In genomic region chr13:114095440-114095839, GRCm38 (mm10) we compare ENCODE assay signal across 16 mouse cellular contexts.
"Had no signal": no experiment of that assay in that cellular context is flagged by ENCODE, and none has a peak within 500 bp of the region (broad histone marks: within the 10 kb centered on the region; RNA-seq: fewer than 3 reads in every experiment).

No protein-coding gene starts in this region.

- H3K4me1 ChIP-seq: lung, embryonic 15.5 days; megakaryocyte, embryonic 14.5 days; midbrain, embryonic 13.5 days; midbrain, embryonic 15.5 days; neural tube, embryonic 12.5 days; stomach, embryonic 15.5 days had no signal

- H3K9ac ChIP-seq: lung, embryonic 15.5 days; midbrain, embryonic 13.5 days; midbrain, embryonic 15.5 days; neural tube, embryonic 12.5 days; stomach, embryonic 15.5 days had no signal

- H3K27ac ChIP-seq: lung, embryonic 15.5 days; macrophage; midbrain, embryonic 13.5 days; midbrain, embryonic 15.5 days; neural tube, embryonic 12.5 days; stomach, embryonic 15.5 days; stomach, postnatal 0 days had no signal

- DNase-seq: lung, adult 2 months; lung, postnatal 14 days; lung, postnatal 36 days; right cerebral cortex, postnatal 14 days; thymus, adult 2 months; thymus, postnatal 25 days; thymus, postnatal 4 days had no signal

- H3K36me3 ChIP-seq: lung, embryonic 15.5 days; midbrain, embryonic 13.5 days; midbrain, embryonic 15.5 days; neural tube, embryonic 12.5 days; stomach, embryonic 15.5 days had no signal

- H3K9me3 ChIP-seq: lung, embryonic 15.5 days; midbrain, embryonic 13.5 days; midbrain, embryonic 15.5 days; neural tube, embryonic 12.5 days; stomach, embryonic 15.5 days had no signal

- H3K4me3 ChIP-seq: lung, embryonic 15.5 days; megakaryocyte, embryonic 14.5 days; midbrain, embryonic 13.5 days; midbrain, embryonic 15.5 days; neural tube, embryonic 12.5 days; stomach, embryonic 15.5 days had no signal

- H3K4me2 ChIP-seq: lung, embryonic 15.5 days; midbrain, embryonic 11.5 days; midbrain, embryonic 13.5 days; midbrain, embryonic 15.5 days; neural tube, embryonic 12.5 days; stomach, embryonic 15.5 days had no signal

- H3K27me3 ChIP-seq: lung, embryonic 15.5 days; megakaryocyte, embryonic 14.5 days; midbrain, embryonic 13.5 days; midbrain, embryonic 15.5 days; neural tube, embryonic 12.5 days; stomach, embryonic 15.5 days had no signal
